Mouse (Mus musculus) layer of hippocampus, adult 9-11 months (tissue): ENCODE data around the gene Isca1.
"Not testable (repeated sequence)": the region's sequence is repeated elsewhere in the genome, so short reads cannot be mapped to it uniquely, and the experiment has no call there.

ENCODE experiments used
- DNase-seq: peaks from one replicate; pipeline ENCODE4 v3.0.0; 2022

Isca1 gene

DNA sequence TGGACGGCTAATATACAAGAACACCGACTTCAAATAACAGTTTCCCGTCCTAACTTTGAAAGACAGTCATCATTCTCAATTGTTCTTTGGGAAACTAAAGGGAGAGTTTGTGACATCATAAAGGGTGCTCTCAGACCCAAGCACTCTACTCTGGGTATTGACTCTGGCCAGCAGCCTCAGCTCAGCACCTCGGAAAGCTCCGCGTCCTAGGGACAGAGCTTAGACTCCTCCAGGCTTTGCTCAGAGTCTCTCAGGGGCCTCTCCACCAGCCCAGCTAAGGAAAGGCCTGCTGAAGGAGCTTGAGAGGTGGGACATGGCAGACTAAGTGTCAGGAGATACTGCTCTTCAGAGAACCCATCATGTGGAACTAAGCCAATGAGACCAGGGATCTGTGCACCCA lies 23.4 kb downstream of the Isca1 start:
- no peak for DNase-seq

DNA sequence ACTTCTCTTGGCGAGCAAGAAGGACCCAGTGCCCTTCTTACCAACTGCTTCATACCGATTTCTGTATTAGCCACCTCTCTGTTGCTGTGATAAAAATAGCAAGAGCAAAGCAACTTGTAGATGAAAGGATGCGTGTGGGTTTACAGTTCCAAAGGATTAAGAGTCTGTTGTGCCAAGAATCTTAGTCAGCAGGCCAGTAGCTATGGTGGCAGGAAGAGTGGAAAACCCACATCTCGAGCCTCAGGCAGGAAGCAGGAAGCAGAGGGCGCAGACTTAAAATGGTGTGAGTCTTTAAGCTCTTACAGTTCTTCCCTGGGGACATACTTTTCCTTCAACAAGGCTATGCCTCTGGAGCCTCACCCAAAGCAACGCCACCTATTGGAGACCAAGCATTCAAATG lies 24.1 kb downstream of the Isca1 start:
- DNase-seq: no peak

DNA sequence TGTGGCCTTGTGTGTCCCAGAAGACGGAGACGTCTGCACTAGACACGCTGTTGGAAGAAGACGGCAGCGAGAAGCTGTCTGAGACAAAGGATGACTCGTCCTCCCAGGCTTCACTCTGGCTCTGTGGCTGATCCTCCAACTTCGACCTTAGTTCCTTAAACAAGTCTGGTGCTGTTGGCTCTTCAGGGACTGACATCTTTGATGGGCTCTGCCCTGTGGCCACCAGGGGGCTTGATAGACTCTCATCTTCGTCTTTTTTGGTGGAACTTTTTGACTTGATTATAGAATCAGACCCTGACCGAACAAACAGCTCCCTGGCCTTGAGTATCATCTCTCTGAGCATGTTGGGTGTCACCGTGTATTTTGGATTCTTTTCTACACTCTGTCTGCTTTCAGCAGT lies 27.9 kb downstream of the Isca1 start:
- no peak for DNase-seq

DNA sequence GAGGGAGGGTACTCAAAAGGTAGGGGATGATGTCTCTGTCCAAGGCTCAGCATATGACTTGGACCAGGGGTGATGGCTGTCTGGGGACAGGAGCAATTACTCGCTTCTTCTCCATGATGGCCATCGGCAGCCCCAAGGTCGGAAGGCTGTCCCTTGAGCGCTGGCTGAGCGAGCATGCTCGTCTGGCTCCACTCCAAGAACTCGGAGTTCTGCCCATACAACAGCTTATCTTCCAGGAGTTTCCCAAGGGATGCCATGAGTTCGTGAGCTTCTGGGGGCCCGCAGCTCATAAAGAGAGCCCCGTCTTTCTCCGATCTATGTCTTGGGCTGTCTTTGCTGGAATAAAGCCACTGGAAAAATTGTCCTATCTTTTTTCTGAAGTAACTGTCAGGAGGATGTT lies 28.5 kb downstream of the Isca1 start:
- DNase-seq: no peak

DNA sequence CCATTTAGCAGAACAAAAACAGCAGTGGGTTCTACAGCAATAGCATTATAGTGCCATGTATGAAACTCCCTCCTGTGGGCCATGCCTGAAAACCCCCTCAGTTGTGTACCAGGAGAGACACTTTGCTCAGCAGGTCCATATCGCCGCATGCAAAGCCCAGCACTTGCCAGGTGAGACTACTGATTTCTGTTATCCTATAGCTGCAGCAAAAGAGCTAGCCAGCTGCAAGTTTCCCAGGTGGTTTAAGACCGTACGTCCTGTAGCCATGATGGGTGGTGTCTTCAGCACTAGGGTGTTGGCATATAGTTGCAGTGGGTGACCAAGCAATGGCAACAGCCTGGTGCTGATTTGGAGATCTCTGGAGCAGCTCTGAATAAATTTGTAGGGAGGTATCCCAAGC lies 30.2 kb downstream of the Isca1 start:
- no peak for DNase-seq

DNA sequence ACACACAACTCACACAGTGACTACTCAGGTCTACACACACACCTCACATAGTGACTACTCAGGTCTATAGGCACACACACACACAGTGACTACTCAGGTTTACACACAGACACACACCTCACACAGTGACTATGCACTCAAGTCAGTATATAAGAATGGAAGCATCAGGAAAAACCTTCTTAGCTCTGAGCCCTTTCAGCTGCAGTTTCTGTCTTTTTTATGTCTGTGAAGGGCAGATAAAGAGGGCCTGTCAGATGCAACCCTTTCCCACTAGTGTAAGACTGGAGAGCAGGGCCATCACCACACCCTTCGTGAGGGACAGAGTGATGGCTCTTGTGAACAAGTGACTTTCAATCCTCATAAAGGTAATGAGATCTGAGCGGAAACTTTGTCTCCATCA lies 31.2 kb downstream of the Isca1 start:
- no peak for DNase-seq

DNA sequence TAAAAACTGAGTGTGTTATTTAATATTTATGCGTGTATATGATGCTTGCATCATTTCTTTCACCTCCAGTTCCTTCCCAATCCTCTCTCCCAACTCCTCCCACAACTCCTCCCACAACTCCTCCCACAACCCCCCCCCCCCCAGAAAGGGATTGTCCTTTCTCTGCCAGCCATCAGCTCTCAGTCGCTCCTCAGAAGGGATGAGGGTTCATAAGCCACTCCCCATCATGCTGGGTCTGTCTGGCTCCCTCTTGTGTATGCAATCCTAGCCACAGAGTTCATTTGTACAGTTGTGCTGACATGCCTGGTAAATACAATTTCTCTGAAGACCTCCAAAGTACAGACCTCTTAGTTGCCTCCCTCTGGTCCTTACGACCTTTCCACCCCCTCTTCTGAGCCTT lies 34.4 kb downstream of the Isca1 start:
- no peak for DNase-seq

DNA sequence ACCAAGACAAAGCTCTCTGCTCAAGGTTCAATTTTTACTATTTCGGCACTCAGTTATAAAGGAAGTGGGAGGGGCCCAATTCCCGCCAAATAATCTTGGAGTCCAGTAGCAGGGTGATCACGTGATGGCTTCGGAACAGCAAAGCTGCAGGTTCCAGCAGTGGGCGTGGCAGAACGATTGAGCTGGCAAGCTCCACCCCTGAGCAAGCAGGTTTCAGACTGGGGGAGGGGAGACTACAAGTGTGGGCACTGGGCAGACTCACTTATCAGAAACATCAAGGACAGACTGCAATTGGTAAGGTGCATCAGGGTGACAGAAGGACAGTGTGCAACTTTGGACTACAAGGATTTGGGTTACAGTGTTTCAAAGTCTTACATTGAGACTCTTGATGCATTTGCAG lies 35.3 kb downstream of the Isca1 start:
- not testable (repeated sequence) for DNase-seq

DNA sequence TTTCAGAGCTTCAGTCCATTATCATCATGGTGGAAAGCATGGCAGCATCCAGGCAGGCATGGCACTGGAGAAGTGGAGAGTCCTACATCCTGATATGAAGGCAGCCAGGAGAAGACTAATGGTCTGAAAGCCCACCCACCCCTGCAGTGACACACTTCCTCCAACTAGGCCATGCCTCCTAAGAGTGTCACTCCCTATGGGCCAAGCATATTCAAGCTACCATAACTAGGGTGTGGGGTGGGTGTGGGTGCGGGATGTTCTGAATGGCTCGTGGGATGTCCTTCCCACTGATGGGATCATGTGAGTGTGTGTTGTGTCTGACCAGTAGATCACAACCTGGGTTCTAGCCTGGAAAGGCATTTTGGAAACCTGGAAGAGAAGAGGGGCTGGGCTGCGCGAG lies 35.7 kb downstream of the Isca1 start:
- no peak for DNase-seq

DNA sequence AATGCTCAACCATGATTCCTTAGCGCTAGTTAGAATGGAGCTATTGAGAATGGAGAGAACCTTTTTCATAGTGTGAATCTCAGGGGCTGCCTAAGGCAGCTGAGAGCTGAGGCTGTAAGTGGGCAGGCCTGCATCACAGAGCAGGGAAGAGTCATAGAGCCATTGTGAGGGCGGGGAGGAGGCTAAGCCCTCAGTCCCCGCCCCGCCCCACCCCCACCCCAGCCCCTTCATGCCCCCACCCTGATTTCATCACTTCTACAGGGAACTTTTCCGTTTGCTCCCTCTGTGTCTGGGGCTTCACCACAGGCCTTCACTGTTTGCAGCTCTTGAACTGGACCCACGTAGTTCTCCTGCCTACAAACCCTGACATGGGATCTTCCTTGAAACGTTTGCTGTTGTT lies 38.0 kb downstream of the Isca1 start, which contains the start of gene Spata31d1d:
Spata31d1d (minus strand) TSS at position 101 of the 400 bp plus-strand sequence.
- DNase-seq: no peak

DNA sequence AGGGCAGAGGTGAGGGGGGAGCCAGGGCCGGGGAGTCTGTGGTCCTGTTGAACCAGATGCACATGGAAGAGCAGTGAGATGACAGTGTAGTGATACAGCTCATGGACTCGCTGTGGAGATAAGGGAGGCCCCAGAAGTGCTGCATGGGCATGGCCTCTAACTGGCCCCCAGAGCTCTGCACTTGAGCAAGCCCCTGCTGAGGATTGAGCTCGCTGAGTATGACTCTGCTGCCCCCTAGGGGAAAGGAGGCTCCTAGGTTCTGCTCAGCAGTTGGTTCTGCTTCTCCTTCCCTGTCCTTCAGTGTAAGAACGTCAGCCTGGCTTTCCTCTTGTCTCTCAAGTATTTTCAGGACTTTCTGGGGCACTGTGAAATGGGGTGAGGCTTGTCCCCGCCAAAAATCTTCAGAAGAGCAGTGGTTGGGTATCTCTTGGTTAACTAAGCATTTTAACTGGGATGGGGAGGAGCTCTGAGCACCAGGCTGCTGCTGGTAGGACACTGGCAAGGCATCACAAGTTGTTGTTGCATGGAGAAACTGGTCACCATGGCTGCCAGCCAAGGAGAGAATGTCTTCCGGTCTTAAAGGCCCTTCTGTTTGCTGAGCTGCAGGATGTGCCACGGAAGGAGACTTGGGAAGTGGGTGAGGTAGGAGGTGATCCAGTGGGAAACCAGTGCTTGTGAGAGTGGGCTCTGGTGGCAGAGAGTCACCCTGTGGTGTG lies 41.1 kb downstream of the Isca1 start:
- DNase-seq: peak; percentile 87

DNA sequence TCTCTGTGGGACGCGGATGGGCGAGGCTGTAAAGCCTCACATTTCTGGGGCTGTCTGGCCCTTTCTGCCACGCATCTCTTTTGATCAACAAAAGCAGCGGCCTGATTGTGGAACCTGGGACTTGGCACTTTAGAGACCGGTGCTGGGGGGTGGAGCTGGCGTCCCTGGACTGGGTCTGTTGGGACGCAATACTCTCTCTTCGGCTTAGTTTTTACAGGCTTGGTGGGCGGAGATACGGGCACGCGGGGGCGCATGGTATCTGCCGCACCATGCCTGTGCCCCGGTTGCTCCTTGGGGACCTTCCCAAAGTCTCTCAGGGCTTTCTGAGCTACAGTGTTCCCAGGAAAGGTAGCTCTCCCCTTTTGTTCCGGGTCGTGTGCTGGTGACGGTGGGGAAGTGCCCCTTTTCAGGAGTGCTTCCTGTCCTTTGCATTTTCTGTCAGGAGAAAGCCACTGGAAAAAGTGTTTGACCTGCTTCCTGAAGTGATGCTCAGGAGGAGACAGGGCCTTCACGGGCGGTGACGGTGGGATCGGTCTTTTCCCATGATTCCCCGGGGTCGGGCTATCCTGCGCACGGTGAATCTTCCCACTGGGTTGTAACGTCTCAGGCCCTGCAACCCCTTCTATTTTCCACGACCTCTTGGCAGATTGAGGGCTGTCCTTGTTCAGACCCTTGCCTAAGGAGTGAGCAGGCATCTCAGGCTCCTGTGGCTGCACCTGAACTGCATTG lies 43.3 kb downstream of the Isca1 start:
- DNase-seq: no peak

DNA sequence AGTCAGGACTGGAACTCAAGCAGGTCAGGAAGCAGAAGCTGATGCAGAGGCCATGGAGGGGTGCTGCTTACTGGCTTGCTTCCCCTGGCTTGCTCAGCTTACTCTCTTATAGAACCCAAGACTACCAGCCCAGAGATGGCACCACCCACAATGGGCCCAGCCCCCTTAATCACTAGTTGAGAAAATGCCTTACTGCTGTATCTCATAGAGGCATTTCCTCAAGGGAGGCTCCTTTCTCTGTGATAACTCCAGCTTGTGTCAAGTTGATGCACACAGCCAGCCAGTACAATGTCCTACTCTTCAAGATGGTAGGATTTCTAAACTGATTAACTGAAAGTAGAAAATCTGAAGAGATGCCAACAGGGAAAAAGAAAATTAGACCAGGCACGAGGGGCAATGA lies 47.5 kb downstream of the Isca1 start:
- not testable (repeated sequence) for DNase-seq

DNA sequence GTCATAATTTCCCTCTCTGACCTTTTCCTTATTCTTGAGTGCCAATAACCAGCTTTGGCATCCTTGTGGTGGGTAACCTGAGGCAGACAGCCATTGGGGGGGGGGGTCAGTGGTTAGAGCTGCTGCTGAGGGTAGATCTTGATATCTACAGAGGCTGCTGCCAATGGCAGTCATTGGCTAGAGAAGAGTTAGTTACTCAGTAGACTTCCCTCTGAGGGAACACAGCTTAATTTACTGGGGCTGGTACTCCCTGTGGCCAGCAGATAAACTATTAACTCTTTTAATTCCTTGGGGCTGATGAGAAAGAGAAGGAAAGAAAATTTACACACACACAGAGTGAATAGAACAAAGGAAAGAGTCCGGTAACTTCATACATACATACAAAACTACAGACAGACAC lies 50.1 kb downstream of the Isca1 start:
- DNase-seq: no peak

DNA sequence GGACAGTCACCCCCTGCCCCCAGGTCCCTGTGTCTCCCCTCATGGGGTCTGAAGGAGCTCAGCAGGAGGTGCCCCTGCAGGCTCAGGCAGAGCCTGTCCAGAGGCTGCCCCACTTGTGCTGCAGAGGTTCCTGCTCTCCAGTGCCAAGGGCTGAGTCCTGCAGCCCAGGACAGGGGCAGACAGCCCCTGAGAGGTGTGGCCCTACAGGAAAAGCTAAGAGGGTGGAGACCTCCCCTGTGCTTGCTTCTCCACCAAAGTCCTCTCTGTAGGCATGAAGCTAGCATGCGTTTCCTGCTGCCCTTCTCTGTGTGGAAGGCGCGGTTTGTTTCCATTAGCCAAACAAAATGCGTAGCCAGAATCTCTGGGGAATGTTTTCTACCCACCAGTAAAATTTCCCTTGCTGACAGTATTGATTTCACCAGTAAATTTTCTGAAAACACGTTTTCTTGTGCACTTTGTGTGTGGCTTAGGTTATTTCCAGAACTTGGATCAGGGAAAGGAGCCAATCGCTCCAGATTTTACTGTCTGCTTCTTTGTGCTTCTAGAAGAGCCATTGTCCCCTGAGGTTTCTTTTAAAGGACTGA lies 50.7 kb downstream of the Isca1 start:
- not testable (repeated sequence) for DNase-seq

DNA sequence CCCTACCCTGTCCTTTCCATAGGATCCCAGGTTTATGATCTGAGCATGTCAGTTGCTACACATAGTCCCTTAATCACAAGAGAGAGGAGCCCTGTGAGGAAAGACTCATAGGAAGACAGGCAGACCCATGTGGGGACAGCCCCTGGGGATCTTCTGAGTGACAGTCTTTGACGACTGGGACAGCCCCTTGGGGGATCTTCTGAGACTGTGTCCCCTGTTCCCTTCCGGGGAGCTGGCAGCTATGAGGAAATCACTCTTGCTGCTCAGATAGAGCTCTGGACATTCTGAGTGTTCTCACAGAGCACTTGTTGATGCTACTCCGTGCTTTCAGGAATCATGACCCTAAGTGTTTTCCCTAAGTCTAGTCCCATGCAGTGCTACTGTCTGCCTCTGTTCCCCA lies 55.9 kb downstream of the Isca1 start:
- DNase-seq: no peak

DNA sequence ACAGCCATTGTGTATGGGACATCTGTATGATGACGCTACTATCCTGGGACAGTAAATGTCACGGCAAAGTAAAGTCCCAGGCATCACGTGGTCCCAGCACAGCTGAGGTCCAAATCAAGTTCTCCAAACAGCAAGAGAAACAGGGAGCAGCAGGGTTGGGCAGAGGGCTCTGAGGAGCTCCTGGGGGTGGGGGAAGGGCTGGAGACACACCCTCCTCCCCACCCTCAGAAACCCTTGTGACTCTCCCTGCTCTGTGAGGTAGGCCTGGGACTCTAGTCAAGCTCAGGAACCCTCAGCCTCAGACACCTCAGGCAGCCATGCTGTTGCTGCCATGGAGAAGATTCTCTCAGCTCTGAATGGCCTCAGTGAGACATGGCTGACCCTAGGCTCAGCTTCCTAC lies 57.6 kb downstream of the Isca1 start, which contains the start of gene Spata31d1b:
Spata31d1b (plus strand) TSS at position 301 of the 400 bp plus-strand sequence.
- not testable (repeated sequence) for DNase-seq

DNA sequence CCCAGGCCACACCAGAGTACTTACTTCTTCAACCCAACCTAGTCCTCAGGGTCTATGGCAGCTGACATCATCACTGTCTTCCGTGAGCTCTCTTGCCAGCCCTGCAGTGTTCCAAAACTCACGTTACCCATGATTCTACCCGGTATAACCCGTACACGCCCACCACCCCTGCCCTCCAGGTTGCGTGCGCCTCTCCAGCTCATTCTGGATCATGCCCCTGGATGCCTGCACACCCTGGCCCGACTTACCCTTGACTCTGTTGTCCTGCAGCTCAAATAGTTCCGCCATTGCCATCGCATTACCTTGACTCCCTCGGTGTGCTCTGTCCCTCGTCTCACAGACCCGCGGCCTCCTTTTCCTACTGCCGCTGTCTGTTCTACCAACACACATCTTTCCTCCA lies 59.4 kb downstream of the Isca1 start, which contains the start of gene Spata31d1a:
Spata31d1a (minus strand) TSS at position 101 of the 400 bp plus-strand sequence.
- no peak for DNase-seq
